Mouse (Mus musculus): ENCODE measurements around the gene Ddx19b. TPM values are rescaled to one million over a fixed set of nuclear protein-coding genes. Genes with fewer than 3 reads are reported as not detected.

The Ddx19b gene
- total RNA-seq, 1 experiment = 25.3 TPM

GRCm38 (mm10) chr8:110956619-110957450, 74.7 kb downstream of the Ddx19b start:
- H3K27ac ChIP-seq (ENCODE audit: insufficient read depth, low read depth, low read length, poor library complexity, severe bottlenecking) = no peak overlapping the region

GRCm38 (mm10) chr8:110954776-110955175, 76.8 kb downstream of the Ddx19b start:
- H3K27ac ChIP-seq (ENCODE audit: insufficient read depth, low read depth, low read length, poor library complexity, severe bottlenecking) = no peak overlapping the region
- no peak overlapping the region for H3K9ac ChIP-seq (ENCODE audit: insufficient read depth, low read depth, low read length, poor library complexity, severe bottlenecking)
- H3K36me3 ChIP-seq (ENCODE audit: control insufficient read depth, insufficient read depth, low read length, poor library complexity, severe bottlenecking) = peaks cover 5% of the 10 kb centered on the region; the same call in 1 of the 2 replicates
- DNase-seq (ENCODE audit: low read depth, low spot score) = no peak
- peaks cover 0 to 6% of the 10 kb centered on the region in 2 experiments; a peak in 2 of 4 replicates for H3K4me1 ChIP-seq (ENCODE audit: control insufficient read depth in 2 of 2, insufficient read depth in 2 of 2, low read length in 2 of 2, poor library complexity in 1 of 2)
- no peak overlapping the region for H3K4me3 ChIP-seq (ENCODE audit: insufficient read depth in 1 of 2, low read depth in 1 of 2, low read length in 2 of 2, poor library complexity in 1 of 2, severe bottlenecking in 1 of 2)
- no peaks in the 10 kb centered on the region for H3K9me3 ChIP-seq (ENCODE audit: control insufficient read depth, insufficient read depth, low read depth, low read length)
- in situ Hi-C loops (cut with MboI; ENCODE audit: low sequenced_read_pairs in 2 of 2, unreplicated experiment in 2 of 2) = no loop called here
- TF ChIP-seq MAFK (IDR thresholded peaks at IDR 0.05; ENCODE audit: insufficient read depth, low read depth, low read length) = no peak
- no peak for TF ChIP-seq ZC3H11A (IDR thresholded peaks at IDR 0.05; ENCODE audit: borderline replicate concordance, low read depth, low read length)
- no peak for TF ChIP-seq HCFC1 (IDR thresholded peaks at IDR 0.05; ENCODE audit: borderline replicate concordance, insufficient read depth, low read length)
- no peak for TF ChIP-seq ZNF384 (IDR thresholded peaks at IDR 0.05; ENCODE audit: low read depth, low read length)
- TF ChIP-seq CHD2 (IDR thresholded peaks at IDR 0.05; ENCODE audit: low read depth, low read length) = no peak

More at GRCm38 (mm10) chr8:110956619-110957450, 74.7 kb downstream of the Ddx19b start:
- Histone ChIP-seq H3K36me3 (ENCODE audit: control insufficient read depth, insufficient read depth, low read length, poor library complexity, severe bottlenecking) (peaks cover 5% of the 10 kb centered on the region; the same call in 1 of the 2 replicates), H3K4me3 (ENCODE audit: insufficient read depth in 1 of 2, low read depth in 1 of 2, low read length in 2 of 2, poor library complexity in 1 of 2, severe bottlenecking in 1 of 2) (peak overlapping the region in 1 of 2 experiments; percentile 16; a peak in 1 of 4 replicates), H3K9ac (ENCODE audit: insufficient read depth, low read depth, low read length, poor library complexity, severe bottlenecking) (no peak overlapping the region), H3K4me1 (ENCODE audit: control insufficient read depth in 2 of 2, insufficient read depth in 2 of 2, low read length in 2 of 2, poor library complexity in 1 of 2) (peaks cover 0 to 6% of the 10 kb centered on the region in 2 experiments; a peak in 2 of 4 replicates), H3K9me3 (ENCODE audit: control insufficient read depth, insufficient read depth, low read depth, low read length) (no peaks in the 10 kb centered on the region)
- DNase-seq (ENCODE audit: low read depth, low spot score) = no peak
- in situ Hi-C loops (cut with MboI; ENCODE audit: low sequenced_read_pairs in 2 of 2, unreplicated experiment in 2 of 2) = no loop called here
- no peak for TF ChIP-seq CHD2 (IDR thresholded peaks at IDR 0.05; ENCODE audit: low read depth, low read length)
- TF ChIP-seq ZC3H11A (IDR thresholded peaks at IDR 0.05; ENCODE audit: borderline replicate concordance, low read depth, low read length) = no peak
- TF ChIP-seq MAFK (IDR thresholded peaks at IDR 0.05; ENCODE audit: insufficient read depth, low read depth, low read length) = no peak
- no peak for TF ChIP-seq HCFC1 (IDR thresholded peaks at IDR 0.05; ENCODE audit: borderline replicate concordance, insufficient read depth, low read length)
- no peak for TF ChIP-seq ZNF384 (IDR thresholded peaks at IDR 0.05; ENCODE audit: low read depth, low read length)

Other genes starting within 250 kb of the Ddx19b start
- gene Il34, start 225.8 kb downstream of the Ddx19b start, total RNA-seq (2012; rRNA removed) = 4.6 and 5.4 TPM in 2 replicates
- gene Cog4, start 185.2 kb downstream of the Ddx19b start, total RNA-seq (2012; rRNA removed) = 59.4 and 64.7 TPM in 2 replicates
- gene Sf3b3, start 185.0 kb downstream of the Ddx19b start, total RNA-seq (2012; rRNA removed) = 210 and 244 TPM in 2 replicates
- 17.8 and 23.3 TPM in 2 replicates for gene Fuk, start 129.3 kb downstream of the Ddx19b start, total RNA-seq (2012; rRNA removed)
- 7.5 and 12.4 TPM in 2 replicates for gene St3gal2, start 111.8 kb downstream of the Ddx19b start, total RNA-seq (2012; rRNA removed)
- gene Ddx19a, start 34.0 kb downstream of the Ddx19b start, total RNA-seq (2012; rRNA removed) = 32.6 and 35.5 TPM in 2 replicates
- 211 and 247 TPM in 2 replicates for gene Aars, start 1.4 kb upstream of the Ddx19b start, total RNA-seq (2012; rRNA removed)
- 2.6 TPM in 1 of 2 replicates, not detected in the other for gene Exosc6, start 24.6 kb upstream of the Ddx19b start, total RNA-seq (2012; rRNA removed)
- 0.22 TPM in 1 of 2 replicates, not detected in the other for gene Clec18a, start 60.7 kb upstream of the Ddx19b start, total RNA-seq (2012; rRNA removed)
- 23.6 and 25.6 TPM in 2 replicates for gene Pdpr, start 62.9 kb upstream of the Ddx19b start, total RNA-seq (2012; rRNA removed)
- gene Glg1, start 227.5 kb upstream of the Ddx19b start, total RNA-seq (2012; rRNA removed) = 87.4 and 136 TPM in 2 replicates